Mouse (Mus musculus) cerebellum, adult 8-10 months (tissue): ENCODE results near the gene Sez6l.

Source experiments
- DNase-seq: peaks from one replicate; pipeline ENCODE4 v3.0.0; 2022

Gene Sez6l

GRCm38 (mm10) chr5:112576993-112577670 lies at the start of gene Sez6l:
Sez6l (minus strand) TSS chr5:112577185.
- DNase-seq: peak; percentile 88

- no peak for DNase-seq
Measured at GRCm38 (mm10) chr5:112625555-112626160, 48.7 kb upstream of the Sez6l start.

GRCm38 (mm10) chr5:112622946-112623345 lies 46.0 kb upstream of the Sez6l start:
- DNase-seq: no peak

- DNase-seq: no peak
Measured at GRCm38 (mm10) chr5:112620256-112620655, 43.3 kb upstream of the Sez6l start.

- DNase-seq: no peak
Measured at GRCm38 (mm10) chr5:112619344-112619743, 42.4 kb upstream of the Sez6l start.

- no peak for DNase-seq
Measured at GRCm38 (mm10) chr5:112617602-112618247, 40.7 kb upstream of the Sez6l start.

GRCm38 (mm10) chr5:112615946-112616617 lies 39.1 kb upstream of the Sez6l start:
- DNase-seq: no peak

- DNase-seq: no peak
Measured at GRCm38 (mm10) chr5:112607867-112608516, 31.0 kb upstream of the Sez6l start.

- no peak for DNase-seq
Measured at GRCm38 (mm10) chr5:112607119-112607518, 30.1 kb upstream of the Sez6l start.

GRCm38 (mm10) chr5:112605371-112605770 lies 28.4 kb upstream of the Sez6l start:
- DNase-seq: no peak

- DNase-seq: no peak
Measured at GRCm38 (mm10) chr5:112604251-112604650, 27.3 kb upstream of the Sez6l start.

GRCm38 (mm10) chr5:112603594-112603993 lies 26.6 kb upstream of the Sez6l start:
- no peak for DNase-seq

GRCm38 (mm10) chr5:112600309-112600939 lies 23.4 kb upstream of the Sez6l start:
- DNase-seq: peak; percentile 95

- DNase-seq: no peak
Measured at GRCm38 (mm10) chr5:112599538-112600308, 22.7 kb upstream of the Sez6l start.

GRCm38 (mm10) chr5:112597876-112598275 lies 20.9 kb upstream of the Sez6l start:
- peak; percentile 95 for DNase-seq

GRCm38 (mm10) chr5:112597307-112597706 lies 20.3 kb upstream of the Sez6l start:
- no peak for DNase-seq

GRCm38 (mm10) chr5:112596729-112597128 lies 19.7 kb upstream of the Sez6l start:
- DNase-seq: no peak

GRCm38 (mm10) chr5:112595701-112596632 lies 19.0 kb upstream of the Sez6l start:
- DNase-seq: no peak

- no peak for DNase-seq
Measured at GRCm38 (mm10) chr5:112591706-112592105, 14.7 kb upstream of the Sez6l start.

GRCm38 (mm10) chr5:112586071-112586470 lies 9.1 kb upstream of the Sez6l start:
- no peak for DNase-seq
